Mouse (Mus musculus) R1 (cell line): ENCODE measurements at regions not wholly inside any gene's neighbourhood (a gene's known extent, or its start where the extent isn't known, plus 50 kb on each side); places are given as distances from the start of the nearest gene placed in this dataset.

ENCODE experiments used
- DNase-seq: peaks from one replicate; pipeline ENCODE4 v3.0.0-alpha.2; 2018; ENCODE audit warnings: low read depth, low spot score

DNA sequence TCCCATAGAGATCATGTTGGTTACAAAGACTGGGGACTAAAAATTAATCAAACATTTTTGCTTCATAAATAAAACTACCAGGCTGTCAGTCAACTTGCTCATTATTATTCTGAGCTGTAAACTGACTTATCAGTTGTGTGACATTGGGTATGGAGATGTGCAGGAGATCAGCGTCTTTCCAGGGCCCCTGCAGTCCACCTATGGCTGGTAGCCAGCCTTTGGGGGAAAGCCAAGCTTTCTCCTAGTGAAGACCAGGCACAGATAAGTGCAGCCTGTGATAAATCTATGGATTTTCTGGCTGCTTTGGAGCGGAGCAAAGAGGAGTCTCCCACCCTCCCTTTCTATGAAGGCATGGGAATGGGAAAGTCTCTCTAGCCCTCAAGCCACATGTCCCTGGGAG lies 172.0 kb upstream of the Glra1 start:
- no peak for DNase-seq

DNA sequence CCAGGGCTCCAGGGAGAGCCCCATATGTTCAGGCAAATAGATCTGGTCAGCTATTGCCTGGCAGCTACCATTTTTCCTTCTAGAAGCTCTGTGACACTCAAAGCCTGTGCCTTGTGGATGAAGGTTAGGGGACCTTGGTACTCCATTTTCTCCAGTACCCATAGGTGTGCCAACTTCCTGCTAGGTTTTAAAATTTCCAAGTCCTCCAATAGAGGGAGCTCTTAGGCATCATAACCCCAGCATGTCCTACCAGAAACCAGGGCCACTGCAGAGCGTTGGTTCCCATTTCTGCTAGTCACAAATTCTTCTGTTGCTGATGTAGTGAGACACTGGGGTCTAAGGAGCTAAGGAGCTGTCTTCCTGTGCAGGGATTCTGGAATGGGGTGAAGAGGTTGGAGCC lies 165.3 kb upstream of the Glra1 start:
- DNase-seq: peak; percentile 32

DNA sequence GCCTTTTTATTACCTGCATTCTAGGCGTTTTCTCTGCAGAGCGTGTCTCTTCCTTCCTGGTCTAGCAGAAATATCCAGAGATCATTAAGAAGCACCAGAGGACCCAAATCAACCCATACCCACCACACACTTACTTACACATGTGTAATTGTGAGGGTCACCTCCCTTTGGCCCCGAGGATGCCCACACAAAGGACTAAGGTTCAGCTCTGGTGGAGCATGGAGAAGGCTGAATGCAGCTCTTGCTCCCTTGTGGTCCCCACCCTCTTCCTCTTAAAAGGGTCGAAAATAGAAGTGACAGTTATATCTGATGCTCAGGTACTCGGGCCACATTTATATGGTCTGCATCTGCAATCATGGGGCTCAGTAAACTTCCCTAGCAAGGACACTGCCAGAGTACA lies 164.5 kb upstream of the Glra1 start:
- no peak for DNase-seq

DNA sequence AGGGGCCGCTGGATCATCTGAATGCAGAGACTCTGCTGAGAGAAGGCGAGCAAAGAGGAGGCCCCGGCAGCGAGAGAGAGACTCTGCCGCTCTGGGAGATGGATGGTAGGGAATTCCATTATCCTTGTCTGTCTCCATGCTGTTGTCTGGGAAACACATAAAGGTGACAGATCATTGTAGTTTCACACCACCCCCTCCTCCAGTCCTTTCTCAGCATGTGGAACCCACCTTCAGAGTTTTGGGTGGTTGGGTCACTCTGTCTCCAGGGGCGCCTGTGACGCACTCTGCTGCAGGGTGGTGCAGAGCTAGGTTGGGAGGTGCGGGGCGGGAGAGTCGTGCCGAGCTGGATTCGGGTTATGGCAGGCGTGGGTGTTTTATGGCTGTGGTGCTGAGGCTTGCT lies 164.1 kb upstream of the Glra1 start:
- DNase-seq: no peak

DNA sequence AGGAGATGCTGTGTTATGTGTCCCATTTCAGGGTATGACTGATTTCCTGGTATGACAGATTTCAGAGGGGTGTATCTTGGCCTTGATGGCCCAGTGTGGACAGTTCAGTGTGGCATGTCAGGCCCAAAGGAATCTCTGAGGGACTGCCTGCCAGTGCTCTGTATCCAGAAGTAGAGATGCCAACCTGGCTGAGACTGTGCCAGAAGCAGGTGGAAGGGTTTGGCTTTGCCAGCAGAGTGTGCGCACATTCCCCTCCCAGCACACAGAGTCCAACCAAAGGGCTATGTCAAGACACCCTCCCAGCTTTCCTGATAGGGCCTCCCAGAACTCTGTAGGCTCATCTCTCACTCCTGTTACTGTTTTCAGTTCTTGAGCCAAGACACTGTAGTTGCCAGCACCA lies 156.8 kb upstream of the Glra1 start:
- no peak for DNase-seq
